Mouse (Mus musculus) lung, adult 18-20 months (tissue): ENCODE data around the gene Mettl23.
"Not testable (repeated sequence)": the region's sequence is repeated elsewhere in the genome, so short reads cannot be mapped to it uniquely, and the experiment has no call there.

Experiments used
- DNase-seq, 2 experiments: peaks; one replicate each; pipeline ENCODE4 v3.0.0; 2022; ENCODE audit warnings: mixed read lengths in 2 of 2

Mettl23 gene

DNA sequence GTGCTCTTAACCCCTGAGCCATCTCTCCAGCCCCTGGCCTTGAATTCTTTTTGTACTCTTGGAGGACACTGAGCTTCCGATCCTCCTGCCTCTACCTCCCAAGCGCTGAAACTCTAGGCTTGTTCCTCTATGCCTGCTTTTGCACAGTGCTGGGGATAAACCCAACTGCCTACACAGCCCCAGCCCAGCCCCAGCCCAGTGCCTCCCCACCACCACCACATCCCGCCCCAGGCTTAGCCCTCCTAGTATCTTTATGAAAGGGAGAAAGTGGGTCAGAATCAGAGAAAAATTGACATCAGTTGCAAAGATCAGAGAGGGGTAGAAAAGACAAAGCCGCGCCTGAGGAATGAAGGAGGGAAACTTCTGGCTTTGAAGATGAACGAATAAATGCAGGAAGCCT lies 41.0 kb downstream of the Mettl23 start:
- DNase-seq = no peak

DNA sequence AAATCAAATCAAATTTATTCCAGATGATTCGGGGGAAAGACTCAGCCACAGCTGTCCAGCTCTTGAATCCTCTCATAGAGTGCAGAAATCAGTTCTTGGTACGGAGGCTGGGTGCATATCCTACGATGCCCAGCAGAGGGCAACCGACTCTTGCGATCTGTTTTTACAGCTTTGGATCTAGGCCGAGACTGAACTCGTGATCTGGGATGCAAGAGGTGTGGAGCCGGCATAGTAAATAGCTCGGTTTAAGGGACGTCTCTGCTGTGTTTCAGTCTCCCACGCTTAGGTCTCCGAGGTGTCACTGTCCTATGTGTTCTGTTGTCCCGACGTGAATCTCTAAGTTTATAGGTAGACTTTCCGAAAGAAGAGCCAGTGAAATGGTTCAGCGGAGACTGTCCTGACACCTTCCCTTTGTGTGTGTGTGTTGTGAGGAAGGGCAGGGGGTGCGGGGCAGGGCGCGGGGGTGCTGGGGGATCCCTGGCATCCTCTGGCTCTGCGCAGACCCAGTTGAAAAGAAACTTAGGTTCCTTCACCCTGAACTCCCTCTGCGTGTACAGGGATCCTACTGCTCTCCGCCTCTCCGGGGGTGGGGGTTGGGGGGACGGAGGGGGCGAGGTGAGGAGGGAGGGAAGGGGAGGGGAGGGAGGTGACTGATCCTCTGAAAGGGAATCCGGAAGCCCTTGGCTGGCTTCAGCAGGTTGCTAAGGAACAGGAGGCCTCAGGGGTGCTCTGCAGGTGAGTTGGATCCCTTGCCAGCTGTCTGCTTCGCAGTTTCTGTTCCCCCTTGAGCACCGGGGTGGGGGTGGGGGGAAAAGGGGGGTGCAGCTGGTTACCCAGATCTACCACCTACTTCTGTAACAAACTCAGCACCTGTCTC lies 42.4 kb downstream of the Mettl23 start:
- peak; percentile 68 to 79 for DNase-seq

GRCm38 (mm10) chr11:116887136-116887535 lies 44.1 kb downstream of the Mettl23 start:
- DNase-seq = no peak

DNA sequence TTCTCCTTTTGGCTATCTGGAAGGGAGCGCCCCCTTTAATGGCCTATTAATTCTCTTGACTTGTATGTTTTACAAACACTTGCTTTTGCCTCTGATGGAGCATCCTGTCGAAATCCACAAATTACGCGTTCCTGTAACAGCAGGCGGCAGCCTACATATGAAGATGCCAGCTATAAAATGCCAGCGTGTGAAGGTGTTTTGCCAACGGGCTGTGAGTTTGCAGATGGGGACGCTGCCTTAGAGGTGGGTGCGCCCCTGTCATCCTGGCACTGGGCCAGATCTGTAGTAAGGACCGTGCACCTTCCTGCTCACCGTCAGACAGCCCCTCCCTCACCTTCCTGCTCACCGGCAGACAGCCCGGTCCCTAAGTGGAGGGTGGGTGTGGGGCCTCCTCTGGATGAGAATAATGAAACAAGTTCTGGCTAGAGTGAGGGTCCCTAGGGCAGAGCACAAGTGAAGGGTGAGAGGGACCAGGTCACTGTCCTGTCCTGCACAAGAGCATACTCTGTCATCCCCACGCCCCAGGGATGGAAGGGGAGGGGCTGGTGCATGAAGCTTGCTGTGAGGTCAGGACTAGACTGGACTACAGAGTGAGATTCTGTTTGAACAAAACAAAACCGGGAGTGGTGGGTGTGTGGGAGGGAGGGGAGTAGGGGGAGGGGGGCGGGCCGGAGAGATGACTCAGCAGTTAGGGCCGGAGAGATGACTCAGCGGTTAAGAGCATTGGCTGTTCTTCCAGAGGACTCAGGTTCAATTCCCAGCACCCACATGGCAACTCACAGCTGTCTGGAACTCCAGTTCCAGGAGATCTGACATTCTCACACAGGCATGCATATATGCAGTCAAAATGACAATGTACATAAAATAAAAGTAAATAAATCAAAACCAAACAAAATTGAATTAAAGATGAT lies 50.7 kb downstream of the Mettl23 start:
- DNase-seq = no peak

GRCm38 (mm10) chr11:116895402-116895801 lies 52.3 kb downstream of the Mettl23 start:
- DNase-seq = no peak

- DNase-seq = no peak
These were observed 56.2 kb downstream of the Mettl23 start for GRCm38 (mm10) chr11:116899247-116899646.

GRCm38 (mm10) chr11:116902588-116902987 lies 59.5 kb downstream of the Mettl23 start:
- not testable (repeated sequence) for DNase-seq
